Mouse (Mus musculus) bone marrow, adult 2 months (tissue): ENCODE results near the gene Ppil4.

Experiments used
- CTCF ChIP-seq: fragments of 200-500 bp; IDR thresholded peaks from 2 replicates; pipeline ENCODE4 v1.5.1; 2011; ENCODE audit warnings: low read length, control low read depth; ENCODE audit not compliant: control insufficient read depth, insufficient read depth
- POLR2A ChIP-seq: fragments of 200-500 bp; IDR thresholded peaks from 2 replicates; pipeline ENCODE4 v1.6.1; 2011; ENCODE audit warnings: low read depth, mild to moderate bottlenecking, control low read depth, low read length, borderline replicate concordance; ENCODE audit not compliant: control insufficient read depth

GRCm38 (mm10) chr10:7816476-7816875 is 23.8 kb downstream of the Ppil4 start:
- no peak for TF ChIP-seq POLR2A
- no peak for TF ChIP-seq CTCF
